Comparison of ENCODE assay signal across 16 mouse cellular contexts in the genomic region with DNA sequence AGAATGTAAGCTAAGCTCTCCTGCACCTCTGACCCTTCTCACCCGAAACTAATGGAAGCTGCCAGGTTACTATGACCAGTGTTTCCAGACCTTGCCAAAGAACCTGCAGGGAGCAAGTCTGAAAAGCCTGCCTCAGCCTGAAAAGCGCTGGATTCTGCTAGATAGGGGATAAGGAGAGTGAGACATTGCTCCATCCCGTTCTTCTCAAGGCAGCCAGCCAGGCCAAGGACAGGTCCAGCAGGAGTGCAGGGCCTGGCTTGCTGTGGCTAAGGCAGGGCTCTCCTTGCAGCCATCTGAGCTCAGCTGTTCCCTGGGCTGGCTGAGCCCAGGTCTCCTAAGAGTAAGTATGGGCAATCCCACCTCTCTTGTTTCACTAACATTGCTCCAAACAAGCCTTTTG.
DNase-seq lines count a peak whose midpoint lies in the region; ATAC-seq lines count a peak whose summit lies in the region.
"Had no signal": no experiment of that assay in that cellular context is flagged by ENCODE, and none has a peak within 500 bp of the region (broad histone marks: within the 10 kb centered on the region; RNA-seq: fewer than 3 reads in every experiment).

No protein-coding gene starts in this region.

- DNase-seq in cerebellum, postnatal 4 days (ENCODE audit: low spot score in 2 of 2), result no peak
- DNase-seq in adrenal gland, adult 8-10 months, result peak; percentile 55
- DNase-seq in cerebellum, adult 9-10 months, result peak; percentile 28
- DNase-seq in heart, postnatal 10 days, result peak; percentile 20 to 32
- no peak for DNase-seq in lung, postnatal 14 days
- DNase-seq in kidney, adult 8-10 months, result no peak
- no peak for DNase-seq in right cerebral cortex, postnatal 4 days
- DNase-seq: gastrocnemius, postnatal 14 days; kidney, adult 2 months; kidney, postnatal 36 days; left cerebral cortex, postnatal 4 days; lung, embryonic 14.5 days; spleen, adult 18-20 months; thymus, postnatal 25 days had no signal

- ATAC-seq in cerebellum, adult (ENCODE audit: insufficient number of reproducible peaks, low FRiP score, low TSS enrichment), result peak; percentile 58; the same call in 1 of the 2 replicates
- ATAC-seq: forebrain, embryonic 16.5 days had no signal

- intact Hi-C loops in heart, postnatal 10 days (cut with DNase I), result no loop called here

Comparison
In these comparisons a context has a peak if more than half of its experiments do, and no peak if none do; other contexts are left out.
1. DNase-seq: peak in adrenal gland, adult 8-10 months (single experiment), cerebellum, adult 9-10 months (single experiment) and heart, postnatal 10 days (2 of 2); none in cerebellum, postnatal 4 days (0 of 2), lung, postnatal 14 days (single experiment), kidney, adult 8-10 months (0 of 2) and right cerebral cortex, postnatal 4 days (single experiment).